Mouse (Mus musculus): ENCODE measurements around the gene Rassf3.

- TF ChIP-seq CTCF (IDR thresholded peaks at IDR 0.05; ENCODE audit: low read depth, low read length): no peak
- TF ChIP-seq TAL1 (conservative IDR thresholded peaks at IDR 0.05; ENCODE audit: low read depth, low read length): no peak
- TF ChIP-seq GATA1 (IDR thresholded peaks at IDR 0.05; ENCODE audit: borderline replicate concordance, low read length): no peak
- no peak for TF ChIP-seq POLR2AphosphoS5 (IDR thresholded peaks at IDR 0.05; ENCODE audit: insufficient replicate concordance, low read depth, low read length)
These were observed 5.0 kb upstream of the Rassf3 start for GRCm38 (mm10) chr10:121481141-121481540.
